Mouse (Mus musculus): ENCODE data around the gene Enpp6. TPM values are rescaled to one million over a fixed set of nuclear protein-coding genes. Genes with fewer than 3 reads are reported as not detected.
"Not testable (repeated sequence)": the region's sequence is repeated elsewhere in the genome, so short reads cannot be mapped to it uniquely, and the experiment has no call there.

The Enpp6 gene
- total and polyA plus RNA-seq, 2 experiments from 2014 or later = 4.2 to 12.8 TPM

GRCm38 (mm10) chr8:47037405-47037804, 50.7 kb downstream of the Enpp6 start:
- H3K36me3 ChIP-seq (ENCODE audit: insufficient read depth, low read length) = no peaks in the 10 kb centered on the region
- H3K4me2 ChIP-seq (ENCODE audit: low read depth, low read length) = no peak overlapping the region
- WGBS = 58% methylated on average over 5 of the region's 5 CpGs
- no peak overlapping the region for H3K4me3 ChIP-seq (ENCODE audit: low read length)
- ATAC-seq = no peak
- H3K4me1 ChIP-seq (ENCODE audit: insufficient read depth, low read length) = no peaks in the 10 kb centered on the region
- no peaks in the 10 kb centered on the region for H3K9me3 ChIP-seq (ENCODE audit: low read length)
- no peak overlapping the region for H3K27ac ChIP-seq
- TF ChIP-seq CTCF (IDR thresholded peaks at IDR 0.05; ENCODE audit: low read depth) = no peak
- H3K27me3 ChIP-seq (ENCODE audit: insufficient read depth, low read length) = no peaks in the 10 kb centered on the region
- no peak for DNase-seq (ENCODE audit: low spot score)
- no peak overlapping the region for H3K9ac ChIP-seq (replicated peaks; ENCODE audit: low read length)

GRCm38 (mm10) chr8:47040215-47040614, 53.5 kb downstream of the Enpp6 start:
- H3K4me1 ChIP-seq (ENCODE audit: insufficient read depth, low read length); H3K27ac ChIP-seq; H3K4me2 ChIP-seq (ENCODE audit: low read depth, low read length); H3K27me3 ChIP-seq (ENCODE audit: insufficient read depth, low read length); H3K36me3 ChIP-seq (ENCODE audit: insufficient read depth, low read length); DNase-seq (ENCODE audit: low spot score); H3K9me3 ChIP-seq (ENCODE audit: low read length); ATAC-seq; H3K9ac ChIP-seq (replicated peaks; ENCODE audit: low read length); H3K4me3 ChIP-seq (ENCODE audit: low read length): not testable (repeated sequence)
- WGBS = 95% methylated on average over 2 of the region's 4 CpGs

- Histone ChIP-seq H3K9me3 (ENCODE audit: low read length) (no peaks in the 10 kb centered on the region; the same call in 1 of the 2 replicates), H3K27me3 (ENCODE audit: insufficient read depth, low read length) (no peaks in the 10 kb centered on the region), H3K4me3 (ENCODE audit: low read length) (no peak overlapping the region), H3K27ac (no peak overlapping the region), H3K4me2 (ENCODE audit: low read depth, low read length) (no peak overlapping the region), H3K4me1 (ENCODE audit: insufficient read depth, low read length) (no peaks in the 10 kb centered on the region), H3K36me3 (ENCODE audit: insufficient read depth, low read length) (no peaks in the 10 kb centered on the region), H3K9ac (replicated peaks; ENCODE audit: low read length) (no peak overlapping the region)
- TF ChIP-seq CTCF (IDR thresholded peaks at IDR 0.05; ENCODE audit: low read depth) = no peak
- ATAC-seq = no peak
- 78% methylated on average over 4 of the region's 4 CpGs for WGBS
- DNase-seq (ENCODE audit: low spot score) = no peak
Observed at GRCm38 (mm10) chr8:47046340-47046739, 59.7 kb downstream of the Enpp6 start.

- H3K4me2 ChIP-seq (ENCODE audit: low read depth, low read length) = no peak overlapping the region
- ATAC-seq (no peak), DNase-seq (ENCODE audit: low spot score) (no peak)
- no peaks in the 10 kb centered on the region for H3K4me1 ChIP-seq (ENCODE audit: insufficient read depth, low read length)
- H3K27ac ChIP-seq = no peak overlapping the region
- no peak overlapping the region for H3K4me3 ChIP-seq (ENCODE audit: low read length)
- H3K36me3 ChIP-seq (ENCODE audit: insufficient read depth, low read length) = no peaks in the 10 kb centered on the region
- no peak overlapping the region for H3K9ac ChIP-seq (replicated peaks; ENCODE audit: low read length)
- H3K9me3 ChIP-seq (ENCODE audit: low read length) = no peaks in the 10 kb centered on the region; the same call in 1 of the 2 replicates
- TF ChIP-seq CTCF (IDR thresholded peaks at IDR 0.05; ENCODE audit: low read depth) = no peak
- no peaks in the 10 kb centered on the region for H3K27me3 ChIP-seq (ENCODE audit: insufficient read depth, low read length)
- WGBS = 89% methylated on average over 2 of the region's 2 CpGs
Observed at GRCm38 (mm10) chr8:47047146-47047545, 60.5 kb downstream of the Enpp6 start.

- no peak overlapping the region for H3K9ac ChIP-seq (replicated peaks; ENCODE audit: low read length)
- no peaks in the 10 kb centered on the region; the same call in 1 of the 2 replicates for H3K9me3 ChIP-seq (ENCODE audit: low read length)
Observed at GRCm38 (mm10) chr8:47048584-47048983, 61.9 kb downstream of the Enpp6 start.

GRCm38 (mm10) chr8:47052643-47053042, 66.0 kb downstream of the Enpp6 start:
- H3K4me3 ChIP-seq (ENCODE audit: low read length) = no peak overlapping the region
- DNase-seq (ENCODE audit: low spot score) (no peak), ATAC-seq (no peak)
- WGBS = 48% methylated on average over 3 of the region's 3 CpGs
- H3K4me2 ChIP-seq (ENCODE audit: low read depth, low read length) = no peak overlapping the region
- no peak overlapping the region for H3K9ac ChIP-seq (replicated peaks; ENCODE audit: low read length)
- no peaks in the 10 kb centered on the region for H3K36me3 ChIP-seq (ENCODE audit: insufficient read depth, low read length)
- no peak overlapping the region for H3K27ac ChIP-seq
- H3K4me1 ChIP-seq (ENCODE audit: insufficient read depth, low read length) = no peaks in the 10 kb centered on the region
- no peak for TF ChIP-seq CTCF (IDR thresholded peaks at IDR 0.05; ENCODE audit: low read depth)
- H3K9me3 ChIP-seq (ENCODE audit: low read length) = no peaks in the 10 kb centered on the region
- H3K27me3 ChIP-seq (ENCODE audit: insufficient read depth, low read length) = no peaks in the 10 kb centered on the region

More at GRCm38 (mm10) chr8:47048584-47048983, 61.9 kb downstream of the Enpp6 start:
- H3K4me2 ChIP-seq (ENCODE audit: low read depth, low read length) = no peak overlapping the region
- 84% methylated on average over 10 of the region's 10 CpGs for WGBS
- H3K4me3 ChIP-seq (ENCODE audit: low read length) = no peak overlapping the region
- H3K36me3 ChIP-seq (ENCODE audit: insufficient read depth, low read length) = no peaks in the 10 kb centered on the region
- H3K27ac ChIP-seq = no peak overlapping the region
- DNase-seq (ENCODE audit: low spot score) (no peak), ATAC-seq (no peak)
- H3K4me1 ChIP-seq (ENCODE audit: insufficient read depth, low read length) = no peaks in the 10 kb centered on the region
- no peak for TF ChIP-seq CTCF (IDR thresholded peaks at IDR 0.05; ENCODE audit: low read depth)
- no peaks in the 10 kb centered on the region for H3K27me3 ChIP-seq (ENCODE audit: insufficient read depth, low read length)

GRCm38 (mm10) chr8:47056086-47056485, 69.4 kb downstream of the Enpp6 start:
- Histone ChIP-seq H3K9ac (replicated peaks; ENCODE audit: low read length) (no peak overlapping the region), H3K4me2 (ENCODE audit: low read depth, low read length) (no peak overlapping the region), H3K36me3 (ENCODE audit: insufficient read depth, low read length) (no peaks in the 10 kb centered on the region), H3K27ac (no peak overlapping the region), H3K27me3 (ENCODE audit: insufficient read depth, low read length) (no peaks in the 10 kb centered on the region), H3K4me1 (ENCODE audit: insufficient read depth, low read length) (no peaks in the 10 kb centered on the region), H3K9me3 (ENCODE audit: low read length) (no peaks in the 10 kb centered on the region), H3K4me3 (ENCODE audit: low read length) (no peak overlapping the region)
- no peak for TF ChIP-seq CTCF (IDR thresholded peaks at IDR 0.05; ENCODE audit: low read depth)
- 96% methylated on average over 1 of the region's 1 CpGs for WGBS
- ATAC-seq (no peak), DNase-seq (ENCODE audit: low spot score) (no peak)

All from hindbrain, postnatal 0 days (tissue).